Mouse (Mus musculus): ENCODE results near the gene 7420426K07Rik.

- no peak for TF ChIP-seq CTCF (IDR thresholded peaks at IDR 0.05; ENCODE audit: low read depth)
- TF ChIP-seq EP300 (IDR thresholded peaks at IDR 0.05; ENCODE audit: low read depth): no peak
Measured at GRCm38 (mm10) chr9:98864571-98864970, 38.3 kb upstream of the 7420426K07Rik start, which contains the start of gene Prr23a3.

All from liver, postnatal 0 days (tissue).